Mouse (Mus musculus): ENCODE results near the gene Slc25a30. TPM values are rescaled to one million over a fixed set of nuclear protein-coding genes. Genes with fewer than 3 reads are reported as not detected.

The Slc25a30 gene
- total RNA-seq, 2 experiments from 2014 or later, result 12.8 to 14.3 TPM

- DNase-seq (ENCODE audit: low spot score in 2 of 2), result no peak
These were observed 35.8 kb downstream of the Slc25a30 start for GRCm38 (mm10) chr14:75751040-75751439.

GRCm38 (mm10) chr14:75749123-75749522 is 37.7 kb downstream of the Slc25a30 start:
- DNase-seq (ENCODE audit: low spot score in 2 of 2), result no peak

- DNase-seq (ENCODE audit: low spot score in 2 of 2), result peak in 1 of 2 experiments; percentile 12
These were observed 38.9 kb downstream of the Slc25a30 start for GRCm38 (mm10) chr14:75747960-75748359.

GRCm38 (mm10) chr14:75741904-75742303 is 44.9 kb downstream of the Slc25a30 start:
- no peak for DNase-seq (ENCODE audit: low spot score in 2 of 2)

GRCm38 (mm10) chr14:75735597-75735996 is 51.2 kb downstream of the Slc25a30 start:
- no peak for DNase-seq (ENCODE audit: low spot score in 2 of 2)

- no peak for DNase-seq (ENCODE audit: low spot score in 2 of 2)
These were observed 54.2 kb downstream of the Slc25a30 start for GRCm38 (mm10) chr14:75732631-75733030.

GRCm38 (mm10) chr14:75731361-75731760 is 55.5 kb downstream of the Slc25a30 start:
- no peak for DNase-seq (ENCODE audit: low spot score in 2 of 2)

- no peak for DNase-seq (ENCODE audit: low spot score in 2 of 2)
These were observed 58.7 kb downstream of the Slc25a30 start for GRCm38 (mm10) chr14:75728111-75728510.

GRCm38 (mm10) chr14:75727046-75727445 is 59.8 kb downstream of the Slc25a30 start:
- peak in 1 of 2 experiments; percentile 26 for DNase-seq (ENCODE audit: low spot score in 2 of 2)

- DNase-seq (ENCODE audit: low spot score in 2 of 2), result no peak
These were observed 64.0 kb downstream of the Slc25a30 start for GRCm38 (mm10) chr14:75722816-75723215.

- peak; percentile 45 to 77 for DNase-seq (ENCODE audit: low spot score in 2 of 2)
These were observed 64.8 kb downstream of the Slc25a30 start for GRCm38 (mm10) chr14:75721977-75722563.

GRCm38 (mm10) chr14:75720121-75720520 is 66.7 kb downstream of the Slc25a30 start:
- no peak for DNase-seq (ENCODE audit: low spot score in 2 of 2)

GRCm38 (mm10) chr14:75716410-75716809 is 70.4 kb downstream of the Slc25a30 start:
- no peak for DNase-seq (ENCODE audit: low spot score in 2 of 2)

GRCm38 (mm10) chr14:75713661-75714060 is 73.2 kb downstream of the Slc25a30 start:
- DNase-seq (ENCODE audit: low spot score in 2 of 2), result peak in 1 of 2 experiments; percentile 14

- DNase-seq (ENCODE audit: low spot score in 2 of 2), result no peak
These were observed 74.2 kb downstream of the Slc25a30 start for GRCm38 (mm10) chr14:75712687-75713086.

- no peak for DNase-seq (ENCODE audit: low spot score in 2 of 2)
These were observed 75.1 kb downstream of the Slc25a30 start for GRCm38 (mm10) chr14:75711731-75712130.

Other genes starting within 250 kb of the Slc25a30 start
- not detected for gene Spert, start 193.9 kb downstream of the Slc25a30 start, total RNA-seq (2021)
- not detected for gene Erich6b, start 144.8 kb downstream of the Slc25a30 start, total RNA-seq (2021)
- gene Cog3, start 32.5 kb downstream of the Slc25a30 start, total RNA-seq (2021), result 10 to 100 TPM; 23.5 to 24.8 TPM
- gene Tpt1, start 58.1 kb upstream of the Slc25a30 start, total RNA-seq (2021), result 100 to 1,000 TPM; 912 to 940 TPM
- 10 to 100 TPM; 55.5 to 59.9 TPM for gene Kctd4, start 168.0 kb upstream of the Slc25a30 start, total RNA-seq (2021)
- gene Gtf2f2, start 223.8 kb upstream of the Slc25a30 start, total RNA-seq (2021), result 10 to 100 TPM; 22.4 to 23.0 TPM